25 mouse cellular contexts compared by ENCODE assay signal in genomic region chr4:150933503-150933902, GRCm38 (mm10). TPM values are rescaled to one million over a fixed set of nuclear protein-coding genes. Genes with fewer than 3 reads are reported as not detected.
DNase-seq lines count a peak whose midpoint lies in the region; ATAC-seq and TF ChIP-seq lines count a peak whose summit lies in the region.
"Had no signal": no experiment of that assay in that cellular context is flagged by ENCODE, and none has a peak within 500 bp of the region (broad histone marks: within the 10 kb centered on the region; RNA-seq: fewer than 3 reads in every experiment).

No protein-coding gene starts in this region.

- WGBS in embryonic facial prominence, embryonic 15.5 days = 68% methylated on average over 1 of the region's 1 CpGs
- 74% methylated on average over 1 of the region's 1 CpGs for WGBS in embryonic facial prominence, embryonic 10.5 days
- 83% methylated on average over 1 of the region's 1 CpGs for WGBS in cerebellum, adult 2 months

- no peak overlapping the region for H3K9ac ChIP-seq in embryonic facial prominence, embryonic 15.5 days

- TF ChIP-seq CTCF in C2C12 (IDR thresholded peaks at IDR 0.05; ENCODE audit: control insufficient read depth, insufficient read depth, insufficient read length) = no peak
- TF ChIP-seq CTCF in cerebellum, adult 2 months (IDR thresholded peaks at IDR 0.05; ENCODE audit: borderline replicate concordance, insufficient read depth, low read depth, low read length) = no peak

- no peaks in the 10 kb centered on the region for H3K79me3 ChIP-seq in C2C12 (ENCODE audit: low read depth)

- DNase-seq in embryonic facial prominence, embryonic 10.5 days (ENCODE audit: low spot score) = no peak
- DNase-seq in 3T3-L1 (ENCODE audit: low read depth, low spot score) (peak; percentile 12), NIH3T3 (ENCODE audit: low read depth) (peak; percentile 53)
- DNase-seq in left cerebral cortex, adult 18-20 months (ENCODE audit: low spot score in 2 of 2) = no peak
- no peak for DNase-seq in cerebellum, adult 2 months
- DNase-seq: adrenal gland, adult 2 months; adrenal gland, adult 8-10 months; adrenal gland, postnatal 10 days; adrenal gland, postnatal 14 days; adrenal gland, postnatal 25 days; adrenal gland, postnatal 36 days; B cell, adult 2 months; cerebellum, adult 11 months; cerebellum, adult 11-12 months; cerebellum, adult 18-20 months; cerebellum, adult 8-10 months; cerebellum, adult 9-10 months had no signal

- no peak overlapping the region for H3K4me3 ChIP-seq in embryonic facial prominence, embryonic 15.5 days (replicated peaks)
- no peak overlapping the region for H3K4me3 ChIP-seq in embryonic facial prominence, embryonic 10.5 days
- no peak overlapping the region for H3K4me3 ChIP-seq in C2C12 (ENCODE audit: insufficient read depth, poor library complexity, severe bottlenecking)
- H3K4me3 ChIP-seq in cerebellum, adult 2 months (replicated peaks; ENCODE audit: insufficient read depth, low read depth, low read length) = no peak overlapping the region

- H3K4me2 ChIP-seq in embryonic facial prominence, embryonic 15.5 days (replicated peaks) = no peak overlapping the region

- H3K4me1 ChIP-seq in embryonic facial prominence, embryonic 15.5 days = no peaks in the 10 kb centered on the region; the same call in 1 of the 2 replicates
- no peaks in the 10 kb centered on the region; the same call in 1 of the 2 replicates for H3K4me1 ChIP-seq in embryonic facial prominence, embryonic 10.5 days
- no peaks in the 10 kb centered on the region for H3K4me1 ChIP-seq in cerebellum, adult 2 months (ENCODE audit: control insufficient read depth, insufficient read depth, low read length)

- H3K27ac ChIP-seq in embryonic facial prominence, embryonic 15.5 days (replicated peaks) = no peak overlapping the region
- H3K27ac ChIP-seq in embryonic facial prominence, embryonic 10.5 days (replicated peaks) = no peak overlapping the region
- H3K27ac ChIP-seq in cerebellum, adult 2 months (ENCODE audit: insufficient read depth, low read length) = no peak overlapping the region

- H3K9me3 ChIP-seq in embryonic facial prominence, embryonic 15.5 days (replicated peaks) = no peaks in the 10 kb centered on the region
- H3K9me3 ChIP-seq in embryonic facial prominence, embryonic 10.5 days = no peaks in the 10 kb centered on the region
- H3K9me3 ChIP-seq: G1E had no signal

- H3K36me3 ChIP-seq in embryonic facial prominence, embryonic 15.5 days = no peaks in the 10 kb centered on the region
- no peaks in the 10 kb centered on the region for H3K36me3 ChIP-seq in embryonic facial prominence, embryonic 10.5 days (replicated peaks)
- no peaks in the 10 kb centered on the region for H3K36me3 ChIP-seq in C2C12 (ENCODE audit: control insufficient read depth, insufficient read depth)
- H3K36me3 ChIP-seq: G1E had no signal

- TF ChIP-seq POLR2A in cerebellum, adult 2 months (IDR thresholded peaks at IDR 0.05; ENCODE audit: borderline replicate concordance, insufficient read depth, low read length) = no peak

- H3ac ChIP-seq in C2C12 (ENCODE audit: control insufficient read depth, insufficient read length, low read depth) = no peak overlapping the region

- no peaks in the 10 kb centered on the region for H3K79me2 ChIP-seq in C2C12 (ENCODE audit: control insufficient read depth, insufficient read depth)

- peaks cover 5% of the 10 kb centered on the region; the same call in 1 of the 2 replicates for H3K27me3 ChIP-seq in embryonic facial prominence, embryonic 15.5 days
- H3K27me3 ChIP-seq in embryonic facial prominence, embryonic 10.5 days (replicated peaks; ENCODE audit: low read depth, poor library complexity, severe bottlenecking) = no peaks in the 10 kb centered on the region
- peaks cover 3% of the 10 kb centered on the region for H3K27me3 ChIP-seq in C2C12 (ENCODE audit: control insufficient read depth, insufficient read depth, insufficient read length)
- H3K27me3 ChIP-seq in cerebellum, adult 2 months (ENCODE audit: control insufficient read depth, insufficient read depth, low read length) = no peaks in the 10 kb centered on the region; the same call in 1 of the 2 replicates
- H3K27me3 ChIP-seq: Patski had no signal

- peak; percentile 29; the same call in 1 of the 2 replicates for ATAC-seq in embryonic facial prominence, embryonic 15.5 days (ENCODE audit: insufficient number of reproducible peaks, low FRiP score, low TSS enrichment, low read depth)
- ATAC-seq in frontal cortex, adult (ENCODE audit: low TSS enrichment) = no peak
- ATAC-seq: activated CD4-positive, CD25-positive, alpha-beta regulatory T cell, adult 4 months; CD4-positive, CD25-positive, alpha-beta regulatory T cell, adult 4 months; Patski had no signal

TF ChIP-seq in C2C12, 6 proteins besides CTCF, POLR2A, EP300 and RAD21:
- TF ChIP-seq CEBPB (IDR thresholded peaks at IDR 0.05; ENCODE audit: low read depth) = peak; percentile 73
- no peak for TF ChIP-seq USF1 (IDR thresholded peaks at IDR 0.05; ENCODE audit: low read depth)

RNA-seq across cellular contexts. Expression of gene Tnfrsf9, which starts 19.1 kb away (rescaled TPM):
- polyA plus RNA-seq in embryonic facial prominence, embryonic 15.5 days (2015; fragmentation: Nextera tagmentation; extraction: Ambion mirVana) = 1.0 and 1.3 TPM in 2 replicates
- polyA plus RNA-seq in embryonic facial prominence, embryonic 10.5 days (2016; fragmentation: Nextera tagmentation; extraction: Ambion mirVana) = 0.38 and 0.69 TPM in 2 replicates
- 0.08 TPM for polyA plus RNA-seq in C2C12 (2012; fragmentation: generic; extraction: Trizol)
- under 1 TPM; 0.35 to 0.94 TPM for total RNA-seq in left cerebral cortex, adult 18-20 months (2021)
- polyA plus RNA-seq in cerebellum, adult 2 months (2012; rRNA removed) = 0.64 and 0.67 TPM in 2 replicates
- total RNA-seq: MEL had no signal
- polyA plus RNA-seq: adrenal gland, adult 2 months had no signal

RNA-seq across cellular contexts. Expression of gene Park7, which starts 19.3 kb away (rescaled TPM):
- 374 TPM in 2 replicates for polyA plus RNA-seq in embryonic facial prominence, embryonic 15.5 days (2015; fragmentation: Nextera tagmentation; extraction: Ambion mirVana)
- polyA plus RNA-seq in embryonic facial prominence, embryonic 10.5 days (2016; fragmentation: Nextera tagmentation; extraction: Ambion mirVana) = 496 and 508 TPM in 2 replicates
- 323 TPM for polyA plus RNA-seq in C2C12 (2012; fragmentation: generic; extraction: Trizol)
- total RNA-seq in left cerebral cortex, adult 18-20 months (2021) = 100 to 1,000 TPM; 215 to 216 TPM
- 362 and 384 TPM in 2 replicates for polyA plus RNA-seq in cerebellum, adult 2 months (2012; rRNA removed)

Comparison
In these comparisons a context has a peak if more than half of its experiments do, and no peak if none do; other contexts are left out.
1. DNase-seq: peak in 3T3-L1 (single experiment) and NIH3T3 (single experiment); none in embryonic facial prominence, embryonic 10.5 days (single experiment), left cerebral cortex, adult 18-20 months (0 of 2) and cerebellum, adult 2 months (0 of 2).